Mouse (Mus musculus) megakaryocyte, adult 5-6 weeks (primary cell): Measurements from ENCODE around the gene Ccdc57. TPM values are rescaled to one million over a fixed set of nuclear protein-coding genes. Genes with fewer than 3 reads are reported as not detected.
"Not testable (repeated sequence)": the region's sequence is repeated elsewhere in the genome, so short reads cannot be mapped to it uniquely, and the experiment has no call there.

ENCODE experiments used
- ATAC-seq: 2 replicates; pipeline ENCODE4 v1.8.0; 2016; ENCODE audit warnings: mild to moderate bottlenecking, inconsistent platforms; ENCODE audit not compliant: poor library complexity, severe bottlenecking
- total RNA-seq, 2 experiments: library from RNA; stranded (forward) in 1 of 2; stranded (reverse) in 1 of 2; fragments of 153-499, 151-499 nt in 1 of 2; fragments of 221-1000, 200-1000 nt in 1 of 2; gene quantifications; 2 replicates each; pipeline versions ENCODE4 v1.2.3 to v1.2.4; 2015 to 2017

The Ccdc57 gene
- total RNA-seq, 2 experiments from 2014 or later: 1.2 to 2.1 TPM

DNA sequence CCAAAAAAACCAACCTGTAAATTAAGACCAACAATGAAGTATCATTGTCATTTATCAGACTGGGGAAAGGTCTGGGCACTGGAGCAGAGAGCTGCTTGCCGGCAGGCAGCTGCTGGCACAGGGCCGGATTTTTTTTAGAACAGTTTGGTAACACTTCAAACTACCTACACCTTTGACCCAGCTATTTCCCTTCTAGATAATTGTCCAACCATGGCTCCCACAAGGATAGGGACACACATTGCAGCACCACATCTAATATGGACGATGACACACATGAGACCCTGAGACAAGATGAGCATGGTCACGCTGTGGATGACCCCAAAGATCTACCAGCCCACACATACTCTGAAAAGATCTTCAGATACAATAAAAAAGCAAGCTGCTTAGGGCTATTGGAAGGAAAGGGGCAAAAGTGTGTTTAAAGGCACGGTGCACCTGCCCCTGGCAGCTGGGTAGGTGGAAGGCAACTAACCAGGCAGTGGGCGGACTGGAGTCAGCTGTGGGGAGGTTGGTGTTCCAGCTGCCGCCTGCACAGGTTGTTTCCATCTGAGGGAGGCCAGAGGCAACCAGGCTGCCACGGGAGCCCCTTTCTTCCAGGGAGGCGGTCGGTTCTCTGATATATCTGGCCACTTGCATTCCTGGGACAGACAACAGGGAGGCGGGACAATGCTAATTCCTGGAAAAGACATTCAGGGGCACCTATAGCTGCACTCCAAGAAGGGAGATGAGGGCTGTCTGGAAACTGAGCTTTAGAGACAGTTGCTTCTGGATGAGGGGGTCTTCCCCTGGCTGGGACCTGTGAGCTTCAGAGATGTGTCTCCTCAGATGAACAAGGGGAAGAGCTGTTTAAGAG lies 80.4 kb downstream of the Ccdc57 start:
- ATAC-seq: no peak

DNA sequence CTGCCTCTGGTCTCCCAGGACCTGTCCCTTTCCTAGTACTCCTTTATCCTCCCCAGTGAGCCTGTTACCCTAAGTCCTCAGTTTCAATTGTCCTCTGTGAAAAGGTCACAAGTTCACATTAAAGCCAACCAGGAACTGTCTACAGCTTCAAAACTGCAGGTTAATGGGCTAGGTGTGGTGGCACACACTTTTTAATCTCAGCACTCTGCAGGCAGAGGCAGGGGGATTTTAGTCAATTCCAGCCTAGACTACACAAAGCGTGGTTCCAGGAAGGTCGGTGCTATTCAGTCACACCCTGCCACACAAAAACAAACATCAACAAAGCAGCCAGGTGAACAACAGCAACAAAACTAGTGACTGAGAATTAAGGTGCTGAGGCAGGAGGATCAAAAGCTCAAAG lies 81.1 kb downstream of the Ccdc57 start:
- ATAC-seq: no peak

DNA sequence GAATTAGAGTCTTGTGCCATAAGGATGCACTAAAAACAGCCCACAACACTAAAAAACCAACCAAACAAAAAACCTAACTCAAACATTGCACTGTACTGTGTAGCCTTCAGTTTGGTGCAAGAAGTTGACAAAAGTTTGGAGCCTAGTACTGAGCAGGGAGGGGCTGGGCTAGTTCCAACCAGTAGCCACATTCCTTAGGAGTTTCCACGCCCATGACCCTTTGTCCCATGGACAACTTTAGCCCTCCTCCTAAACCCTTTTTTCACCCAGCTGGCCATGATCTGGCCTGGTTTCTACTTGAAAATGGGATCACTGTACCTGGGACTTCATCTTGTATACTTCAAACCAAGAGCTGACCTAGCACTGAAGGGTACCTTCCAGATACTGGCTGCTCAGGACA lies 81.5 kb downstream of the Ccdc57 start:
- ATAC-seq: no peak

- peak; percentile 93 for ATAC-seq
These were observed 82.2 kb downstream of the Ccdc57 start for GRCm38 (mm10) chr11:120850331-120851030.

DNA sequence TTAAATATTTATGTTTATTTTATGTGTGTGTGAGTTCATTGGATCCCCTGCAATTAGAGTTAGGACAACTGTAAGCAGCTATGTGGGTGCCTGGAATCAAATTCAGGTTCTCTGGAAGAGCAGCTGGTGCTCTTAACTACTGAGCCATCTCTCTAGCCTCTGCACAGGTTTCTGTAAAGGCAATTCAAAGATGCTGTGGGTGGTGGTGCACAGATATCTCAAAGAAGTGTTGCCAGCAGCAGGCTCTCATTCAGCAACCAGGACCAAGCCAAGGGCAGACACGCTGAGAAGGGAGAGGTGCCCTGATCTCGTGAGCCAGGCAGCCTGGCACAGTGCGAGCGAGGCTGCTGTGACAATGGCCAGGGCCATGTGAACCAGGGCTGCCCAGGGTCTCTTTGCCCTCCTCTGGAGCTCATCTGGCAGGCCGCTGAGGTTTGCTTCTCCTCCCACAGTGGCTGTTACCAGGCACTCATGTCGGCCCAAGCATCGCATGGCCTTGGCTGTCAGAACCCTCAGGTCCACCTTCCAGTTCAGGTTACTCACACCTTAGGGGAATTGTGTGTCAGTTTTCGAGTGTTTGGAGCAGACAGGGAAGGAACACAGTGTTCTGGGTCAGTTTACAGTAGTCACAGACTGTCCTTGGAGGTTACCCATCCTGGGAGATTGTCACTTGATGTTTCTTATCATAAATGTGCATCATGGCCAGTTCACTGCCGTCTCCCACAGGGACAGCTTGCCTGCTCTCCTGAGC lies 85.8 kb downstream of the Ccdc57 start:
- ATAC-seq: no peak

DNA sequence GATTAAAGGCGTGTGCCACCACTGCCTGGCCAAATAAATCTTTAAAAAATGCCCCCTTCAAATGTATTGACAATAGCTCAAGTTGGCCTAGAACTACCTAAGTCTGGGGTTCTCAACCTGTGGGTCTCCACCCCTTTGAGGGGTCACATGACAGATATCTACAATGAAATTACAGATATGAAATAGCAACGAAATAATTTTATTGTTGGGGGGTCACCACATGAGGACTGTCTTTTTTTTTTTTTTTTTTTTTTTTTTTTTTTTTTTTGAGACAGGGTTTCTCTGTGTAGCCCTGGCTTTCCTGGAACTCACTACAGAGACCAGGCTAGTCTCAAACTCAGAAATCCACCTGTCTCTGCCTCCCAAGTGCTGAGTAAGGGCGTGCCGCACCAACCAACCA lies 88.3 kb downstream of the Ccdc57 start:
- no peak for ATAC-seq

GRCm38 (mm10) chr11:120833555-120834280 lies 99.0 kb downstream of the Ccdc57 start:
- no peak for ATAC-seq

DNA sequence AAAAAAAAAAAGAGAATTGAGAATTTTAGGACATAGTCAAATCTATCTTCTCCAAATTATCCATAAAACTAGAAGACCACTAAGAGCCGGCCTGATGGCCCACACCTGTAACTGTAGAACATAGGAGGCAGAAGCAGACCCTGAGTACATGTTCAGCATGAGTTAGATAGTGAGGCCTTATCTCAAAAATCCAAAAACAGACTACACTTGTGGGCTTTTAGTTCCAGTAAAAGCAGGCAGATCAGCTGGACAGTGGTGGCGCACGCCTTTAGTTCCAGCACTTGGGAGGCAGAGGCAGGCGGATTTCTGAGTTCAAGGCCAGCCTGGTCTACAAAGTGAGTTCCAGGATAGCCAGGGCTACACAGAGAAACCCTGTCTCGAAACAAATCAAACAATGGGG lies 99.7 kb downstream of the Ccdc57 start:
- ATAC-seq: not testable (repeated sequence)

GRCm38 (mm10) chr11:120831659-120832440 lies 100.8 kb downstream of the Ccdc57 start:
- ATAC-seq: no peak

GRCm38 (mm10) chr11:120830686-120831085 lies 102.0 kb downstream of the Ccdc57 start:
- ATAC-seq: no peak

GRCm38 (mm10) chr11:120829757-120830532 lies 102.7 kb downstream of the Ccdc57 start:
- ATAC-seq: no peak

DNA sequence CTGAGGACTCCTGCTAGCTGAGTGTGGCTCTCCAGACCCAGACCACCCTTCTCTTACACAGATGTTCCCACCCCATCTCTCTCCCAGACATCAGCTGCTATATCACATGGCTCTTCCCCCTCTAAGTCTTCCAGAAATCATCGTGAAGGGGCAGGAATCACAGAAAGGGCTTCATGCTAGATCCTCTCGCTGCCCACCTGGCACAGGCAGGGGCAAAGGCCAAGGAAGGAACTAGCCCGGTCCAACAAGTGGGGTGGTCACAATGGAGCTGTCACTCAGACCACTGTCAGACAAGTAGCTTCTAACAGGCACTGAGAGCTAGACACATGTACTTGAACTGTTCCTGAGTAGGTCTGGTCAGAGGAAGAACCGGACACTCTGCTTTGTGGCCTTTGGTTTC lies 104.3 kb downstream of the Ccdc57 start:
- ATAC-seq: no peak

DNA sequence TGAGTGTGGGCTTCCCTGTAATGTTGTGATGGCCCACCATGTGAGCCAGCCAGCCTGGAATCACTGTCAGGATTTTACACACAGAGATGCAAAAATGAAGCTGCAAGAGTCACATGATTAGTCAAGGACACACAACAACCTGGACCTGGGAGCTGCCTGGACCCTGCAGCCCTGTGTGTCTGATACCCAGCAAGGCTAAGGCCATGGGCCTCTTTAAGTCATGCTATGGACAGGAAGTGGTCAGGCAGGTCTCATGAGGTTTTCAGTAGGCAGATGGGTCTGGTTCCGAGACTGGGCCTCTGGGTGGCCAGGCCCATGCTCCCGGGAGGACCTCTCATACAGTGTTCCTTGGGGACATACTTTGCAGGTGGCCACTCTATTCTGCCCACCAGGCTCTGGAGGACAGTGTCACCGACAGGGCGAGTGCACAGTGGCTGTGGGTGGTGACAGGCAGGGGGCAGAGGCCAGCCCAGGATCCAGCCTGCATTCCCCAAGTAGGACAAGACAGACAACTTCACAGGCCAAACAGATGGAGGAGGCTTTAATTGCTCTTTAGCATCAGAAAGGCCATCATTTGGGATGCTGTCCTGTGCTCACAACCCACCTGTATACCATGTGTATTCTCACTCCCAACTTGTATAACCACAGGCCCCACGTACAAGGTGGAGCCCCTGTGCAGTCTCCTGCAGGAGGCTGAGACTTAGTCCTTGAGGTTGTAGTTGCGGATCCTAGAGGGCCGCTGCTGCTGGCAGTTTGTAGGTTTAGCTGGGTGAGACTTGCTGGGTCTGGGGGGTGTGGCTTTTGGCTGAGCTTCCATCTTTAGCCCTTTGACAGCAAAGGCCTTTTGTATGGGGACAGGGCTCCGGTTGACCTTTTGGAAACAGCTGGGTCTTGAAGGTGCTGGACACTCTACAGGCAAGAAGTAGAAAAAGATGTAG lies 106.4 kb downstream of the Ccdc57 start:
- ATAC-seq: no peak

DNA sequence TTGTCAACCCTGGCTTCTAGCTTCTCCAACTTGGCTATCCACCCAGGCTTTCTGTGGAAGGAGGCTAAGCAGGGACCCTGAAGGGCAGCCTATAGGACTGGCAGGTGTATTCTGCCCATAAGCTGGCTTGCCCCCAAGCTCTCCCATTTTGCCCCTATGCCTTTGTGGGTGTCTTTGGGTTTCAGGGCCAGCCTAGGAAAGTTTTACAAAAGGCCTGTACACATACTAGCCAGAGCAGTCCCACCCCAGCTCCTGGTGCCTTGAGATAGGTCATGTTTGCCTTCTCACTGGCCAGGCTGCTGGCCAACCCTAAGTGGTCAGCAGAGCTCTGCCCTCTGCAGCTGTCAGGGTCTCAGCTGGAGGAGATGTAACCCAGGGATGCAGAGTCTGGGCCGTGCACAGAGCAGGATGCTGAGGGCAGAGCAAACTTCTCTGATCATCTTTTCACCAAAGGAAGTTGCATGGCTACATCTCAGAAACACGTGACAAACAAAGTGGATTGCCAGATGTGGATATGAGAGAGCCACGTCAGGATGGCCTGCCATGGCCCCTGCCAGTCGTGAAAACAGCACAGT lies 107.3 kb downstream of the Ccdc57 start:
- ATAC-seq: no peak

DNA sequence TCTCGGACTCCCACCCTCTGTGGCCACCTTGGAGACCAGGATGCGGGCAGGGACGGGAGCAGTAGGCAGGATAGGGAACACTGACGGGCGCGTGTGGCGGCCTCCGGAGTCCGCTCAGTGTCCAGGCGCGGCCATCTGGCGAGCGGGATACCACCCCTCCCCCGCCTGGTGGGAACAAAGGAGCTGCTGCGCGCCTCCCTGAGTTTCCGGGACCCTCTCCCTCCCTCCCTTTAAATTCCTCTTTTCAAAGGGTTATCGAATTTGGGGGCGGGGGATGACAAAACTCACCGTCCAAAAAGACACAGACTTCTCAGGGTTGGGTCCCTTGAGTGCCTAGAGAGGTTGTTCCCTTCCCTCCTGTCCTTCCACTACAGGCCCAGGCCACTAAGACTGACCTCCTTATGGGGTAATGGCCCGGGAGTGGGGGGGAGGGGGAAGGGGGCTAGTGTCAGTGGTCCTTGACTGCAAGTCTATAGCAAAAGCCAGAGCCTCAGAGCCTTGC lies 107.8 kb downstream of the Ccdc57 start:
- ATAC-seq: no peak

GRCm38 (mm10) chr11:120823956-120824786 lies 108.5 kb downstream of the Ccdc57 start, which contains the start of gene Fasn:
TSS of gene Fasn (minus strand) at chr11:120824547.
- ATAC-seq: peak; percentile 75

GRCm38 (mm10) chr11:120823551-120823947 lies 109.1 kb downstream of the Ccdc57 start:
- ATAC-seq: peak; percentile 9
